Mouse (Mus musculus): ENCODE measurements at regions not wholly inside any gene's neighbourhood (a gene's known extent, or its start where the extent isn't known, plus 50 kb on each side); places are given as distances from the start of the nearest gene placed in this dataset.

- TF ChIP-seq POLR2A (IDR thresholded peaks at IDR 0.05; ENCODE audit: insufficient read depth, low read depth, low read length) (no peak), CTCF (IDR thresholded peaks at IDR 0.05; ENCODE audit: insufficient read depth, low read depth, low read length) (no peak)
Measured at GRCm38 (mm10) chr11:117538732-117539131, 54.6 kb downstream of the Gm11733 start.
